Mouse (Mus musculus) skeletal muscle tissue, adult 2 months (tissue): ENCODE measurements around the gene Gm10220.
"Not testable (repeated sequence)": the region's sequence is repeated elsewhere in the genome, so short reads cannot be mapped to it uniquely, and the experiment has no call there.

Source experiments
- DNase-seq: peaks from one replicate; pipeline ENCODE4 v3.0.0-alpha.2; 2012; ENCODE audit warnings: low read depth, low spot score

Gene Gm10220

GRCm38 (mm10) chr5:26121321-26121720, at the start of gene Gm10220:
Gene Gm10220 (minus strand): TSS chr5:26121421.
- DNase-seq = not testable (repeated sequence)

DNA sequence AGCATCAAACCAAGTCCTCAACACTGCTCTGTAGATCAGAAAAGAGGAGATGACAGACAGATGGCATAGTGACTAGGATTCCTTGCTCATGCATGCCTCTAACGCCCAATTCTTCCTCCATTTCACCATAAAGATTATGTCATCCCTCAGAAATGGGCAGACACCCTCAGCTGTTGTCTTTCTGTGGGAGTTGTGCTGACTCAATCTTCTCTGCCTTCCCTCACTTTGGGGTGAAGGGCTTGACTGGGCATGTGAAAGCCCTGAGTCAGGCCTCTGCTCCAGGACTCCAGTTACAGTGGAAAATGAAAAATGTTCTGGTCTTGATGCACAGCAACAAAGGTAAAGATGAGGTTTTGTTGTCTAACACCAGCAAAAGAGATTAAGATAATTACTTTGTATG, 48.6 kb upstream of the Gm10220 start:
- DNase-seq = no peak

GRCm38 (mm10) chr5:26165791-26166165, 44.6 kb upstream of the Gm10220 start:
- DNase-seq = no peak

GRCm38 (mm10) chr5:26165036-26165790, 44.0 kb upstream of the Gm10220 start:
- DNase-seq = no peak

DNA sequence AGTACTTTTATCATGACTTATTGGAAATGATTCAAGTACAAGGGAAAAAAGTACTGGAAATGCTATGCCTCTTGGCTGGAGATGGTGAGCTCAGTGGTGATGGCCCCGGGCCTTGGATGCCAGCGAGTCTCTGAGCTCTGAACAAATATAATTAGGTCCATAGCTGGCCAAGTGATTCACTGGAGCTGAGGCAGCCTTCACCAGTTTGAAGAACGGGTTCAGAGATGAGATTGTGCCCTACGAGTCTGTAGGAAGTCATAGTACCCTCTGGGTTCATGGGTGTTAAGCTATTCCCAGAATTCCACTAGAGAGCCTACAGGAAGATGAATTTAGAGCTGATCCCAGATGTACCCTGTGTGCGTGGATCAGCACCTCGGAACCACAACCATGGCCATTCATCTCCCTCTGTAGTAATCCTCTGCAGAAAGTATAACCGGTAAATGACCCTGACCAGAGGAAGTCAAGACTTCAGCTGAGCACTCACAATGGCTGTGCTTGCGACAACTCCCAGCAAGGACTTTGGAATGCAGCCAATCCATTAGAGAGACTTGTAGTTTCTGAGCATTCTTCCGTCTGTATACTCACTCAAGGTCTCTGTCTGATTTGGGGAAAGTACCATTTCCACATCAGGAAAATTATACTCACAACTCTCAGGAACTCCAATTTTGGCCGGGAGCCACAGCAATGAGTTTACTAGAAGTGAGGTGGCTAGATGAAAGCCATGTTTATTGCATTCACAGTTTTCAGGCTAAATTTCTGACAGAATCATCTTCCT, 36.4 kb upstream of the Gm10220 start:
- no peak for DNase-seq

DNA sequence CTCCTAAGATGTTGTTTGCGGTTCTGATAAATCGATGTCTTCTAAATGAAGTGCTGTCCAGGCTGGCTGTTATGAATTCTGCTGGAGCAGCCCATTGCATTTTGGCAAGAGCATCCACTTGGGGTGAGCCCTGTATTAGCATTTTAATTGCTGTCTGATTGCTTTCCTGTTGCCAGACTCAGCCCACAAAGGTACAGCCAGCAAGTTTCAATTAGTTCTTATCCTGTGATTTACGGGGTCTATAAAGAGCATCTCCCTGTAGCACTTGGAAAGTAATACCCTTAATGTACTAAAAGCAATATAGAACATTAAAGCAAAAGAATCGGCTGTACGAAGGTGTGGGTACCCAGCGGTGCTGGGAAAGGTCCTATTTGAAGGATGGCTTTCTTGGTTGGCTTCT, 21.7 kb upstream of the Gm10220 start:
- DNase-seq = no peak

- not testable (repeated sequence) for DNase-seq
These were observed 16.0 kb downstream of the Gm10220 start, which contains the start of gene 5031410I06Rik for GRCm38 (mm10) chr5:26105262-26105661. Gene 5031410I06Rik (minus strand): TSS chr5:26105362.

- not testable (repeated sequence) for DNase-seq
These were observed 32.0 kb downstream of the Gm10220 start, which contains the start of gene Gm10471 for GRCm38 (mm10) chr5:26089191-26089590. Gene Gm10471 (minus strand): TSS chr5:26089291.

- not testable (repeated sequence) for DNase-seq
These were observed 42.2 kb downstream of the Gm10220 start for GRCm38 (mm10) chr5:26079023-26079422.

DNA sequence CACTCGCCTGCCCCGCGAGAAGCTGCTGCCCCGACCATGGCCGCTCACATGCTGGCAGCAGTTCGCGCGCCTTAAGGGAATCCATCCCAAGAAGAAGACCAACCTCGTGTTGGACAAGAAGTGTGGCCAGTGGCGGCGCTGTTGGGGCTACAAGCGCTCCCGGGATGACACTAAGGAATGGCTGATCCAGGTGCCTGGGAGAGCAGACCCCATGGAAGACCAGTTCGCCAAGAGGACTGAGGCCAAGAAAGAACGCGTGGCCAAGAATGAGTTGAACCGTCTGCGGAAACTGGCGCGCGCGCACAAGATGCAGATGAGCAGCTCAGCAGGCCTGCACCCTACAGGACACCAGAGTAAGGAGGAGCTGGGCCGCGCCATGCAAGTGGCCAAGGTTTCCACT, 50.5 kb downstream of the Gm10220 start:
- DNase-seq = no peak
